Mouse (Mus musculus): ENCODE data around the gene Wasf2.

The Wasf2 gene

GRCm38 (mm10) chr4:133204379-133204778, 74.1 kb downstream of the Wasf2 start:
- no peak for DNase-seq

GRCm38 (mm10) chr4:133209366-133209765, 79.1 kb downstream of the Wasf2 start:
- DNase-seq: peak; percentile 63

GRCm38 (mm10) chr4:133210023-133210787, 79.9 kb downstream of the Wasf2 start:
- DNase-seq: no peak

GRCm38 (mm10) chr4:133210788-133211390, 80.6 kb downstream of the Wasf2 start:
- DNase-seq: no peak

GRCm38 (mm10) chr4:133211751-133212561, 81.7 kb downstream of the Wasf2 start, which contains the start of the genes Cd164l2 and Gpr3:
Cd164l2 (plus strand) TSS chr4:133212131.
Gpr3 (minus strand) TSS chr4:133212536.
- no peak for DNase-seq

- peak; percentile 88 for DNase-seq
These were observed 82.4 kb downstream of the Wasf2 start for GRCm38 (mm10) chr4:133212562-133213267.

- DNase-seq: peak; percentile 74
These were observed 82.9 kb downstream of the Wasf2 start for GRCm38 (mm10) chr4:133213268-133213590.

- DNase-seq: no peak
These were observed 83.4 kb downstream of the Wasf2 start for GRCm38 (mm10) chr4:133213661-133214060.

GRCm38 (mm10) chr4:133217641-133218040, 87.3 kb downstream of the Wasf2 start:
- DNase-seq: peak; percentile 78

- DNase-seq: no peak
These were observed 88.4 kb downstream of the Wasf2 start for GRCm38 (mm10) chr4:133218745-133219144.

- DNase-seq: peak; percentile 76
These were observed 90.4 kb downstream of the Wasf2 start for GRCm38 (mm10) chr4:133220656-133221055.

- no peak for DNase-seq
These were observed 91.4 kb downstream of the Wasf2 start for GRCm38 (mm10) chr4:133221701-133222100.

- no peak for DNase-seq
These were observed 93.6 kb downstream of the Wasf2 start for GRCm38 (mm10) chr4:133223875-133224274.

- DNase-seq: peak; percentile 68
These were observed 95.8 kb downstream of the Wasf2 start for GRCm38 (mm10) chr4:133226073-133226472.

GRCm38 (mm10) chr4:133227636-133228035, 97.3 kb downstream of the Wasf2 start:
- DNase-seq: no peak

GRCm38 (mm10) chr4:133229582-133229981, 99.3 kb downstream of the Wasf2 start:
- no peak for DNase-seq

GRCm38 (mm10) chr4:133233285-133233976, 103.1 kb downstream of the Wasf2 start:
- peak; percentile 83 for DNase-seq

- no peak for DNase-seq
These were observed 104.5 kb downstream of the Wasf2 start for GRCm38 (mm10) chr4:133234771-133235170.

GRCm38 (mm10) chr4:133235415-133235814, 105.1 kb downstream of the Wasf2 start:
- DNase-seq: no peak

GRCm38 (mm10) chr4:133237911-133238310, 107.6 kb downstream of the Wasf2 start:
- peak; percentile 30 for DNase-seq

- DNase-seq: peak; percentile 96
These were observed 110.2 kb downstream of the Wasf2 start, which contains the start of gene Map3k6 for GRCm38 (mm10) chr4:133240490-133240921. Map3k6 (plus strand) TSS chr4:133240818.
